Mouse (Mus musculus): ENCODE measurements around the gene Reg4.

DNA sequence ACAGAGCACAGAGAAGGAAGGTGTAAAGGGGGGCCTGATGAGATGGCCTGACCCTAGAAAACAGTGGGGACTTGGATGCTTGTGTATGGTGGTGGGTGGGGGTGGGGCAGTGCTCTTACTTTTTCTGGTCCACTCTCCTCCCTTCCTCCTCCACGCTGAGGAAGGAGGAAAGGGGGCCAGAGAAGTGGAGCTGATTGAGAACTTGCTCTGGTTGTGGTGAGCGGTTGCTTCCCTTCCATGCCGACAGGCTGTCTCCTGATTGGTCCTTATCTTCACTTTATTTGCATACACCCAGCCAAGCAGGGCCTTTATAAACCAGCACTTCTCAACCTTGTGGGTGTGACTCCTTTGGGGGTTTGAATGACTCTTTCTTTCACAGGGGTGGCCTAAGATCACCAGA is 32.1 kb downstream of the Reg4 start:
- no peak for TF ChIP-seq CTCF (IDR thresholded peaks at IDR 0.05; ENCODE audit: borderline replicate concordance, insufficient read depth, low read length)
- TF ChIP-seq POLR2A (IDR thresholded peaks at IDR 0.05; ENCODE audit: low read depth, low read length) = no peak

All from embryonic fibroblast, embryonic 13.5 days (primary cell).